Mouse (Mus musculus) ES-E14 (cell line): ENCODE measurements around the gene Dlk2. TPM values are rescaled to one million over a fixed set of nuclear protein-coding genes. Genes with fewer than 3 reads are reported as not detected.

Experiments used
- DNase-seq: peaks from one replicate; pipeline ENCODE4 v3.0.0-alpha.2; 2013; ENCODE audit warnings: low read depth, low spot score
- H3K27ac ChIP-seq: 2 replicates; pipeline ENCODE4 v1.5.1; 2012; ENCODE audit warnings: low read depth, mild to moderate bottlenecking, low read length, moderate library complexity, mixed read lengths; ENCODE audit not compliant: poor library complexity, insufficient read depth, severe bottlenecking
- H3K36me3 ChIP-seq: 2 replicates; pipeline ENCODE4 v1.6.1; 2012; ENCODE audit warnings: mild to moderate bottlenecking, low read length, moderate library complexity, mixed read lengths; ENCODE audit not compliant: control insufficient read depth, poor library complexity, insufficient read depth, severe bottlenecking
- H3K4me1 ChIP-seq, 2 experiments: fragments of 150-350 bp in 1 of 2; sonication (generic) in 1 of 2; 2 replicates each; pipeline ENCODE4 v1.6.1; 2012; ENCODE audit warnings: low read length in 2 of 2, mild to moderate bottlenecking in 1 of 2, mixed read lengths in 1 of 2; ENCODE audit not compliant: control insufficient read depth in 2 of 2, insufficient read depth in 2 of 2, poor library complexity in 1 of 2
- H3K4me3 ChIP-seq, 2 experiments: fragments of 150-350 bp in 1 of 2; sonication (generic) in 1 of 2; 2 replicates each; pipeline ENCODE4 v1.5.1; 2012; ENCODE audit warnings: low read length in 2 of 2, low read depth in 1 of 2, mild to moderate bottlenecking in 1 of 2, mixed read lengths in 1 of 2; ENCODE audit not compliant: insufficient read depth in 1 of 2, poor library complexity in 1 of 2, severe bottlenecking in 1 of 2
- H3K9ac ChIP-seq: 2 replicates; pipeline ENCODE4 v1.6.1; 2012; ENCODE audit warnings: low read depth, mild to moderate bottlenecking, low read length, mixed read lengths; ENCODE audit not compliant: poor library complexity, insufficient read depth, severe bottlenecking
- H3K9me3 ChIP-seq: fragments of 150-350 bp; sonication (generic); 2 replicates; pipeline ENCODE4 v1.6.1; 2012; ENCODE audit warnings: low read depth, mild to moderate bottlenecking, low read length; ENCODE audit not compliant: control insufficient read depth, insufficient read depth
- CHD2 ChIP-seq: IDR thresholded peaks from 2 replicates; pipeline ENCODE4 v1.6.1; 2014; ENCODE audit warnings: mild to moderate bottlenecking, low read depth, low read length, inconsistent platforms
- HCFC1 ChIP-seq: IDR thresholded peaks from 2 replicates; pipeline ENCODE4 v1.6.1; 2012; ENCODE audit warnings: low read length, inconsistent platforms, borderline replicate concordance; ENCODE audit not compliant: insufficient read depth
- MAFK ChIP-seq: IDR thresholded peaks from 2 replicates; pipeline ENCODE4 v1.6.1; 2014; ENCODE audit warnings: mild to moderate bottlenecking, low read depth, low read length, inconsistent platforms; ENCODE audit not compliant: insufficient read depth
- ZC3H11A ChIP-seq: IDR thresholded peaks from 2 replicates; pipeline ENCODE4 v1.6.1; 2012; ENCODE audit warnings: low read depth, mild to moderate bottlenecking, inconsistent platforms, low read length, borderline replicate concordance
- ZNF384 ChIP-seq: IDR thresholded peaks from 2 replicates; pipeline ENCODE4 v1.6.1; 2012; ENCODE audit warnings: low read depth, low read length, inconsistent platforms
- in situ Hi-C, 2 experiments: fragments of 600-800 bp; cut with MboI; formaldehyde crosslinking; loops; one replicate each; pipeline ENCODE4 v1.15.1; 2025; ENCODE audit warnings: low sequenced_read_pairs in 2 of 2, inconsistent platforms in 1 of 2; ENCODE audit not compliant: unreplicated experiment in 2 of 2
- total RNA-seq: library from RNA; depleted of rRNA; stranded (reverse); fragments of 300-350 nt; gene quantifications from 2 replicates; pipeline ENCODE4 v1.2.3, GENCODE M21; 2012

Gene Dlk2
- total RNA-seq, 1 experiment, result 1.4 TPM

DNA sequence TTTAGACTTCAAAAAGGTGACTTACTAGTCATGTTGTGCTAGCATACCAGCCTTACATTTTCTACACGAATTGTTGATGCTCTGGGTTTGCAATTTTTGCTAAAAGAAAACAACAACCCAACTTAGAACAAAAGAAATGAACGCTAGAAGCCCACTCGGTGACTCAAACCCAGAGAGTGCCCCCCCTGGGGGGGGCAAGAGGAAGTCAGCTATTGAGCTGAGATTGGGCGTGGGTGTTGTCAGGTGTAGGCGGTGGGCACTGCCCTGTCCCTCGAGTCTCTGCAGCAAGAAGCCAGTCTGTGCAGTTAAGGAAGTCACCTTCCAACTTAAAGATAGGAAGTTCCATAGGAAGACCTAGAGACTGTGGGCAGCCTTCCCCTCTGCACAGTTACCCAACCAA, 620 bp upstream of the Dlk2 start:
- no peak for DNase-seq
- in situ Hi-C loops, result no loop called here
- no peak overlapping the region for H3K9ac ChIP-seq
- H3K4me3 ChIP-seq, result no peak overlapping the region
- no peaks in the 10 kb centered on the region for H3K9me3 ChIP-seq
- H3K36me3 ChIP-seq, result no peaks in the 10 kb centered on the region
- H3K4me1 ChIP-seq, result no peaks in the 10 kb centered on the region
- H3K27ac ChIP-seq, result no peak overlapping the region
- TF ChIP-seq ZC3H11A (no peak), MAFK (no peak), HCFC1 (no peak), ZNF384 (no peak), CHD2 (no peak)

DNA sequence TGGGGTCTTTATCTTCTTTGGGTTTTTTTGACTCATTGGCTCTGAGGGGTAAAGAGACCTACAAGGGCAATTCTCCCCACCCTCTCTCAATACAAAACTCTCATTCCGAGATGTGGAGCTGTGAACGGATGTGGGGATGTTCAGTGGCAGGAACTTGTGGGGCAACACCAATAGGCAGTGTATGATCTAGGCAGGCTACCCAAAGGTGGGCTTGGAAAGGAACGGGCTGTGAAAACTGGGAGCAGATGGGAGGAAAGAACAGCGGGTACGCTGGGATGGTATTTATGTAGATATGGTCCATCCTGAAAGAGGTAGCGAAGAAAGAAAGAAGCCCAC, 225 bp upstream of the Dlk2 start:
- TF ChIP-seq MAFK (no peak), ZC3H11A (no peak), CHD2 (no peak), ZNF384 (no peak), HCFC1 (no peak)
- H3K27ac ChIP-seq, result no peak overlapping the region
- H3K36me3 ChIP-seq, result no peaks in the 10 kb centered on the region
- H3K9ac ChIP-seq, result no peak overlapping the region
- in situ Hi-C loops, result no loop called here
- peak overlapping the region in 1 of 2 experiments; percentile 45; a peak in 1 of 4 replicates for H3K4me3 ChIP-seq
- H3K9me3 ChIP-seq, result no peaks in the 10 kb centered on the region
- no peak for DNase-seq
- no peaks in the 10 kb centered on the region for H3K4me1 ChIP-seq

GRCm38 (mm10) chr17:46298220-46298913, 1.1 kb downstream of the Dlk2 start:
- no peaks in the 10 kb centered on the region for H3K36me3 ChIP-seq
- no peak overlapping the region for H3K27ac ChIP-seq
- DNase-seq, result peak; percentile 75
- no peaks in the 10 kb centered on the region for H3K4me1 ChIP-seq
- TF ChIP-seq ZC3H11A (no peak), CHD2 (no peak), ZNF384 (no peak), MAFK (no peak), HCFC1 (no peak)
- in situ Hi-C loops, result no loop called here
- no peaks in the 10 kb centered on the region for H3K9me3 ChIP-seq
- H3K4me3 ChIP-seq, result peak overlapping the region; percentile 57 to 70
- H3K9ac ChIP-seq, result peak overlapping the region; percentile 12; the same call in 1 of the 2 replicates

GRCm38 (mm10) chr17:46301892-46302291, 4.7 kb downstream of the Dlk2 start:
- Histone ChIP-seq H3K4me1 (no peaks in the 10 kb centered on the region), H3K27ac (no peak overlapping the region), H3K4me3 (no peak overlapping the region), H3K9ac (no peak overlapping the region), H3K9me3 (no peaks in the 10 kb centered on the region), H3K36me3 (peaks cover 7% of the 10 kb centered on the region; the same call in 1 of the 2 replicates)
- in situ Hi-C loops, result no loop called here
- TF ChIP-seq ZNF384 (no peak), HCFC1 (no peak), CHD2 (no peak)
- no peak for DNase-seq
